Mouse (Mus musculus): ENCODE results near the gene Olfr835.

Gene Olfr835

GRCm38 (mm10) chr9:19032435-19032834 lies at the start of gene Olfr835:
Gene Olfr835, plus strand, starts transcription at chr9:19032735.
- in situ Hi-C loops (cut with MboI, MseI) = no loop called here

- in situ Hi-C loops (cut with MboI, MseI) = no loop called here
Observed at GRCm38 (mm10) chr9:18987690-18988089, 44.8 kb upstream of the Olfr835 start, which contains the start of gene Olfr834. Gene Olfr834, plus strand, starts transcription at chr9:18987990.

- in situ Hi-C loops (cut with MboI, MseI) = no loop called here
Observed at GRCm38 (mm10) chr9:19084986-19085385, 52.5 kb downstream of the Olfr835 start.
